Mouse (Mus musculus): ENCODE results near the gene Inpp5k.

DNA sequence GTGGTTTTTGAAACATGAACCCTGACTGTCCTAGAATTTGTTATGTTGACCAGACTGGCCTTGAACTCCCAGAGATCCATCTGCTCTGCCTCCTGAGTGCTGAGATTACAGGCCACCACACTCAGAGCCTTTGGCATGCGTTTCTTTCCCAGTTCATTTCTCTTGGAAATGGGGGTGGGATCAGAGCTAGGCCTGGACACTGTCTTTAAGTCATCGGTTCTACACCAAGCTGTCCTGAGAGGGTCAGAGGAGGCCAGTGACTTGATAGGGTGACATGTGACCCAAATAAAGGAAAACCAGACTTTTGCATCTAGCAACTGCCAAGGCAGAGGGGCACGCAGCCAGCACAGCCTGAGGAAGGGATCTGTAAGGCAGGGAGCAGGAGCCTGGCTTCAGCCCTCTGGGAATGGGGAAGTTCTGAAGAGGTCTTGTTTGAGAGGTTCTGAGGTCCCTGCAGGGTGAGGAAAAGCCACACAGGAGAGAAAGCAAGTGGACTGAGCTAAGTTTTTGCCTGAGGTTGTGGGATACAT is 34.0 kb upstream of the Inpp5k start:
- TF ChIP-seq POLR2A (IDR thresholded peaks at IDR 0.05; ENCODE audit: low read depth, low read length): no peak
- TF ChIP-seq CTCF (IDR thresholded peaks at IDR 0.05; ENCODE audit: extremely low read depth, insufficient read depth, insufficient read length, insufficient replicate concordance): no peak

Data from spleen, adult 2 months (tissue).